Mouse (Mus musculus) liver, postnatal 0 days (tissue): Measurements from ENCODE around the gene Pex14. TPM values are rescaled to one million over a fixed set of nuclear protein-coding genes. Genes with fewer than 3 reads are reported as not detected.
"Not testable (repeated sequence)": the region's sequence is repeated elsewhere in the genome, so short reads cannot be mapped to it uniquely, and the experiment has no call there.

Experiments used
- ATAC-seq: fragments of 200-750 bp; cut with Nextera tagmentation; 2 replicates; pipeline ENCODE4 v1.8.0; 2017; ENCODE audit warnings: mild to moderate bottlenecking, moderate library complexity
- DNase-seq: peaks from one replicate; pipeline ENCODE4 v3.0.0-alpha.2; 2016
- H3K27ac ChIP-seq: fragments of 300-500 bp; sonication (generic); 2 replicates; pipeline ENCODE4 v1.5.1; 2014; ENCODE audit warnings: antibody characterized with exemption, moderate library complexity, mild to moderate bottlenecking, low read depth
- H3K27me3 ChIP-seq: fragments of 300-500 bp; sonication (generic); 2 replicates; pipeline ENCODE4 v1.6.1; 2014; ENCODE audit warnings: low read length, control low read depth, mixed read lengths; ENCODE audit not compliant: insufficient read depth
- H3K36me3 ChIP-seq: fragments of 300-500 bp; sonication (generic); replicated peaks from 2 replicates; pipeline ENCODE4 v1.6.1; 2014; ENCODE audit warnings: mild to moderate bottlenecking, control low read depth, low read length, moderate library complexity, mixed read lengths; ENCODE audit not compliant: insufficient read depth
- H3K4me1 ChIP-seq: fragments of 300-500 bp; sonication (generic); 2 replicates; pipeline ENCODE4 v1.6.1; 2014; ENCODE audit warnings: antibody characterized with exemption, mild to moderate bottlenecking, control low read depth; ENCODE audit not compliant: insufficient read depth
- H3K4me2 ChIP-seq: fragments of 300-500 bp; sonication (generic); 2 replicates; pipeline ENCODE4 v1.6.1; 2014; ENCODE audit warnings: low read depth, mild to moderate bottlenecking, low read length, moderate library complexity, mixed read lengths
- H3K4me3 ChIP-seq: fragments of 300-500 bp; sonication (generic); 2 replicates; pipeline ENCODE4 v1.5.1; 2014; ENCODE audit warnings: low read depth, low read length
- H3K9ac ChIP-seq: fragments of 300-500 bp; sonication (generic); replicated peaks from 2 replicates; pipeline ENCODE4 v1.6.1; 2014; ENCODE audit warnings: mild to moderate bottlenecking, moderate library complexity
- H3K9me3 ChIP-seq: fragments of 300-500 bp; sonication (generic); 2 replicates; pipeline ENCODE4 v1.6.1; 2016; ENCODE audit warnings: mild to moderate bottlenecking, control low read depth, low read length, mixed read lengths
- CTCF ChIP-seq: sonication (generic); IDR thresholded peaks from 2 replicates; pipeline ENCODE4 v1.5.1; 2016; ENCODE audit warnings: antibody characterized with exemption, low read depth
- EP300 ChIP-seq: IDR thresholded peaks from 2 replicates; pipeline ENCODE4 v1.6.1; 2016; ENCODE audit warnings: antibody characterized with exemption, low read depth, mild to moderate bottlenecking
- WGBS: fragments of 180-500 bp; shearing (Covaris S2); extraction: QIAGEN DNeasy Blood & Tissue Kit; methylation state at CpG from one replicate; pipeline ENCODE4 v1.1.7; 2014; ENCODE audit not compliant: insufficient replicate concordance; 5-methylcytosine and 5-hydroxymethylcytosine counted together
- polyA plus RNA-seq: library from polyadenylated mRNA; unstranded; fragments of >200 nt; fragmentation: Nextera tagmentation; extraction: Ambion mirVana; gene quantifications from 2 replicates; pipeline ENCODE4 v1.2.1, GENCODE M21; 2015

Pex14 gene
- polyA plus RNA-seq, 1 experiment from 2014 or later = 53.6 TPM

- H3K36me3 ChIP-seq = no peaks in the 10 kb centered on the region
- H3K27me3 ChIP-seq = no peaks in the 10 kb centered on the region
- H3K27ac ChIP-seq = no peak overlapping the region
- no peak for ATAC-seq
- TF ChIP-seq CTCF (no peak), EP300 (no peak)
- H3K4me1 ChIP-seq = no peaks in the 10 kb centered on the region
- 73% methylated on average over 5 of the region's 5 CpGs for WGBS
- no peak overlapping the region for H3K9ac ChIP-seq
- H3K9me3 ChIP-seq = no peaks in the 10 kb centered on the region
- no peak overlapping the region for H3K4me2 ChIP-seq
- DNase-seq = no peak
- H3K4me3 ChIP-seq = no peak overlapping the region
These were observed 23.8 kb upstream of the Pex14 start for GRCm38 (mm10) chr4:149123432-149123831.

- not testable (repeated sequence) for H3K9me3 ChIP-seq, H3K27me3 ChIP-seq, H3K36me3 ChIP-seq, H3K4me2 ChIP-seq, H3K27ac ChIP-seq, H3K4me3 ChIP-seq, DNase-seq, H3K4me1 ChIP-seq, H3K9ac ChIP-seq
- 48% methylated on average over 12 of the region's 12 CpGs for WGBS
- ATAC-seq = peak; percentile 87
These were observed 20.4 kb upstream of the Pex14 start for GRCm38 (mm10) chr4:149119978-149120562.

- H3K27me3 ChIP-seq = no peaks in the 10 kb centered on the region
- ATAC-seq (peak; percentile 83), DNase-seq (peak; percentile 91)
- H3K4me1 ChIP-seq = peaks cover 10% of the 10 kb centered on the region
- WGBS = under 1% methylated on average over 33 of the region's 35 CpGs
- TF ChIP-seq CTCF (no peak), EP300 (peak; percentile 38; the same call in 1 of the 2 replicates)
- peak within 1 kb of the TSS; percentile 75 for H3K9ac ChIP-seq
- H3K27ac ChIP-seq = peak within 1 kb of the TSS; percentile 85
- peaks cover 5% of the 10 kb centered on the region; the same call in 1 of the 2 replicates for H3K36me3 ChIP-seq
- peak within 1 kb of the TSS; percentile 81 for H3K4me2 ChIP-seq
- peak within 1 kb of the TSS; percentile 83 for H3K4me3 ChIP-seq
- H3K9me3 ChIP-seq = no peaks in the 10 kb centered on the region
These were observed 4.3 kb upstream of the Pex14 start, which contains the start of gene Dffa for GRCm38 (mm10) chr4:149103875-149104561. Gene Dffa (plus strand): TSS chr4:149104146.

DNA sequence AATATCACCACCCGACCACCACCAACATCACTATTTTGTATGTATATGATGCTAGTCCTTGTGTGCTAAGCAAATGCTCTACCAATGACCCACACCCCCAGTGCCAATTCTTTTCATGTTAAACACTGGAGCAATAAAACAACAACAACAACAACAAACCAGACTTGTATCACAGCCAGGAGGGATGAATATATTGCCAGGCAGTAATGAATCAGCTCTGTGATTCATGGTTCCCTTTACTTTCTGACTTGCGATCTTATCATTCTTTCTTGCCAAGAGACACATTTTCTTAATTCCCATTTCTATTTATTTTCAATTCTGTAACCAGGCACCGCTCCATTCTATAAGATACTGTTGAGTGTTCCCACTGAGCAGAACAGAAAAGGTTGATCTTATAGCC lies 1.8 kb upstream of the Pex14 start:
- TF ChIP-seq EP300 (no peak), CTCF (no peak)
- Histone ChIP-seq H3K9ac (no peak overlapping the region), H3K36me3 (no peaks in the 10 kb centered on the region), H3K4me2 (no peak overlapping the region), H3K4me3 (no peak overlapping the region), H3K4me1 (peaks cover 14% of the 10 kb centered on the region), H3K9me3 (no peaks in the 10 kb centered on the region), H3K27me3 (no peaks in the 10 kb centered on the region), H3K27ac (no peak overlapping the region)
- 78% methylated on average over 3 of the region's 3 CpGs for WGBS
- ATAC-seq = no peak
- no peak for DNase-seq

DNA sequence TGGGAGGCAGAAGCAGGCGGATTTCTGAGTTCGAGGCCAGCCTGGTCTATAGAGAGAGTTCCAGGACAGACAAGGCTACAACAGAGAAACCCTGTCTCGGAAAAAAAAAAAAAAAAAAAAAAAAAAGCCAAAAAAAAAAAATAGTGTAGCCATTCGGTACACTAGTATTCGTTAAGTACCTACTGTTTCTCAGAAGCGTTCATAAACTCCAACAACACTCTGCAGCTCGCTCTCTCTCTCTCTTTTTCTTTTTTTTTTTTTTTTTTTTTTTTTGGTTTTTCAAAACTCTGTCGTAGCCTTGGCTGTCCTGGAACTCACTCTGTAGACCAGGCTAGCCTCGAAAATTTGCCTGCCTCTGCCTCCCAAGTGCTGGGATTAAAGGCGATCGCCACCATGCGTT lies 773 bp upstream of the Pex14 start:
- not testable (repeated sequence) for H3K36me3 ChIP-seq, H3K9me3 ChIP-seq, DNase-seq, H3K4me3 ChIP-seq, H3K27ac ChIP-seq, H3K27me3 ChIP-seq, H3K4me2 ChIP-seq, ATAC-seq, H3K9ac ChIP-seq
- 76% methylated on average over 12 of the region's 12 CpGs for WGBS
- peaks cover 18% of the 10 kb centered on the region for H3K4me1 ChIP-seq

DNA sequence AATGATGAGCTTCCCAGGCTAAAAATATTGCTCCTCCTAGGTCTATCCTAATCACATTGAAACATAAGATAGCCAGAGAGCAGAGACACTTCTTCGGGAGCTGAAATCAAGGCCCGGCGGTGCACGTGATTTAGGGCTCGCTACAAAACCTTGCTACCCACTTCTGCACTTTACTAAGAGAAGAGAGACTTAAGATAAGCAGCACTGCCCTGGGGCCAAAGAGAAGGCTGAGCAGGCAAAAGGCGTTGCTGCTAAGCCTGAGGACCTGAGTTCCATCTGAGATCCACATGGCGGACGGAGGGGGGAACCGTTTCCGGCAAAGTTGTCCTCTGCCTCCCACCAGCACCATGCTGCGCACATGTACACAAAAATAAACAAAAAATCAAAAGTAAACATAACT lies 1.1 kb downstream of the Pex14 start:
- 6% methylated on average over 11 of the region's 11 CpGs for WGBS
- TF ChIP-seq CTCF (no peak), EP300 (no peak)

More for the DNA sequence above, 1.1 kb downstream of the Pex14 start:
- no peak for DNase-seq
- Histone ChIP-seq H3K4me2 (peak overlapping the region; percentile 86), H3K27me3 (no peaks in the 10 kb centered on the region), H3K9me3 (no peaks in the 10 kb centered on the region), H3K36me3 (0 out of 2 replicates have a peak, but pooled peaks cover 2% of the 10 kb centered on the region), H3K4me3 (peak overlapping the region; percentile 95), H3K27ac (peak overlapping the region; percentile 82), H3K9ac (peak overlapping the region; percentile 92), H3K4me1 (peaks cover 13% of the 10 kb centered on the region)
- ATAC-seq = peak; percentile 4; the same call in 1 of the 2 replicates
